Mouse (Mus musculus): ENCODE measurements around the gene Slc4a8. TPM values are rescaled to one million over a fixed set of nuclear protein-coding genes. Genes with fewer than 3 reads are reported as not detected.

Slc4a8 gene
- polyA plus RNA-seq, 1 experiment from 2014 or later = 9.7 TPM

GRCm38 (mm10) chr15:100728586-100728985 lies 33.0 kb upstream of the Slc4a8 start:
- WGBS = 31% methylated on average over 9 of the region's 9 CpGs
- DNase-seq (ENCODE audit: low spot score) = no peak
- H3K4me1 ChIP-seq = peaks cover 17% of the 10 kb centered on the region
- no peaks in the 10 kb centered on the region for H3K36me3 ChIP-seq
- H3K4me3 ChIP-seq = peak overlapping the region; percentile 50
- peaks cover 64% of the 10 kb centered on the region for H3K27me3 ChIP-seq (ENCODE audit: low read depth, poor library complexity, severe bottlenecking)
- H3K27ac ChIP-seq = no peak overlapping the region
- no peaks in the 10 kb centered on the region for H3K9me3 ChIP-seq (replicated peaks)

GRCm38 (mm10) chr15:100729281-100729985 lies 32.1 kb upstream of the Slc4a8 start, which contains the start of gene Galnt6:
Galnt6 (minus strand) TSS chr15:100729376.
- Histone ChIP-seq H3K4me3 (peak within 1 kb of the TSS; percentile 50), H3K4me1 (peaks cover 17% of the 10 kb centered on the region), H3K9me3 (replicated peaks) (no peaks in the 10 kb centered on the region), H3K27ac (no peak within 1 kb of the TSS), H3K27me3 (ENCODE audit: low read depth, poor library complexity, severe bottlenecking) (peaks cover 64% of the 10 kb centered on the region), H3K36me3 (no peaks in the 10 kb centered on the region)
- 4% methylated on average over 57 of the region's 57 CpGs for WGBS
- DNase-seq (ENCODE audit: low spot score) = peak; percentile 64

GRCm38 (mm10) chr15:100731081-100731480 lies 30.5 kb upstream of the Slc4a8 start:
- no peaks in the 10 kb centered on the region for H3K9me3 ChIP-seq (replicated peaks)
- H3K36me3 ChIP-seq = no peaks in the 10 kb centered on the region
- DNase-seq (ENCODE audit: low spot score) = no peak
- H3K27me3 ChIP-seq (ENCODE audit: low read depth, poor library complexity, severe bottlenecking) = peaks cover 64% of the 10 kb centered on the region
- H3K4me3 ChIP-seq = no peak overlapping the region
- peaks cover 17% of the 10 kb centered on the region for H3K4me1 ChIP-seq
- 45% methylated on average over 9 of the region's 9 CpGs for WGBS
- no peak overlapping the region for H3K27ac ChIP-seq

- H3K27me3 ChIP-seq (ENCODE audit: low read depth, poor library complexity, severe bottlenecking) = peaks cover 54% of the 10 kb centered on the region
- H3K9me3 ChIP-seq (replicated peaks) = no peaks in the 10 kb centered on the region
- no peaks in the 10 kb centered on the region for H3K36me3 ChIP-seq
- no peak overlapping the region for H3K4me3 ChIP-seq
- no peak for DNase-seq (ENCODE audit: low spot score)
- no peak overlapping the region for H3K27ac ChIP-seq
- peaks cover 17% of the 10 kb centered on the region for H3K4me1 ChIP-seq
- WGBS = 42% methylated on average over 5 of the region's 5 CpGs
Observed at GRCm38 (mm10) chr15:100732580-100732979, 29.0 kb upstream of the Slc4a8 start.

- Histone ChIP-seq H3K27me3 (ENCODE audit: low read depth, poor library complexity, severe bottlenecking) (peaks cover 27% of the 10 kb centered on the region), H3K4me1 (0 out of 2 replicates have a peak, but pooled peaks cover 6% of the 10 kb centered on the region), H3K36me3 (no peaks in the 10 kb centered on the region), H3K4me3 (no peak overlapping the region), H3K9me3 (replicated peaks) (no peaks in the 10 kb centered on the region), H3K27ac (no peak overlapping the region)
- DNase-seq (ENCODE audit: low spot score) = no peak
- WGBS = 91% methylated on average over 15 of the region's 15 CpGs
Observed at GRCm38 (mm10) chr15:100735095-100735952, 26.2 kb upstream of the Slc4a8 start.

GRCm38 (mm10) chr15:100735953-100736300 lies 25.6 kb upstream of the Slc4a8 start:
- no peak overlapping the region for H3K4me3 ChIP-seq
- 92% methylated on average over 9 of the region's 9 CpGs for WGBS
- no peak for DNase-seq (ENCODE audit: low spot score)

GRCm38 (mm10) chr15:100737667-100738066 lies 23.9 kb upstream of the Slc4a8 start:
- Histone ChIP-seq H3K9me3 (replicated peaks) (no peaks in the 10 kb centered on the region), H3K27ac (no peak overlapping the region), H3K36me3 (no peaks in the 10 kb centered on the region), H3K4me1 (0 out of 2 replicates have a peak, but pooled peaks cover 4% of the 10 kb centered on the region), H3K4me3 (no peak overlapping the region), H3K27me3 (ENCODE audit: low read depth, poor library complexity, severe bottlenecking) (peaks cover 5% of the 10 kb centered on the region)
- 92% methylated on average over 3 of the region's 3 CpGs for WGBS
- no peak for DNase-seq (ENCODE audit: low spot score)

More at GRCm38 (mm10) chr15:100735953-100736300, 25.6 kb upstream of the Slc4a8 start:
- H3K36me3 ChIP-seq = no peaks in the 10 kb centered on the region
- 0 out of 2 replicates have a peak, but pooled peaks cover 6% of the 10 kb centered on the region for H3K4me1 ChIP-seq
- no peak overlapping the region for H3K27ac ChIP-seq
- H3K27me3 ChIP-seq (ENCODE audit: low read depth, poor library complexity, severe bottlenecking) = peaks cover 21% of the 10 kb centered on the region
- H3K9me3 ChIP-seq (replicated peaks) = no peaks in the 10 kb centered on the region

GRCm38 (mm10) chr15:100738351-100738781 lies 23.2 kb upstream of the Slc4a8 start:
- Histone ChIP-seq H3K4me3 (no peak overlapping the region), H3K9me3 (replicated peaks) (no peaks in the 10 kb centered on the region), H3K27me3 (ENCODE audit: low read depth, poor library complexity, severe bottlenecking) (no peaks in the 10 kb centered on the region), H3K27ac (no peak overlapping the region), H3K4me1 (no peaks in the 10 kb centered on the region), H3K36me3 (no peaks in the 10 kb centered on the region)
- WGBS = 86% methylated on average over 7 of the region's 7 CpGs
- no peak for DNase-seq (ENCODE audit: low spot score)

GRCm38 (mm10) chr15:100739442-100739841 lies 22.1 kb upstream of the Slc4a8 start:
- H3K9me3 ChIP-seq (replicated peaks) = no peaks in the 10 kb centered on the region
- WGBS = 87% methylated on average over 6 of the region's 6 CpGs

GRCm38 (mm10) chr15:100743238-100743637 lies 18.3 kb upstream of the Slc4a8 start:
- H3K36me3 ChIP-seq = no peaks in the 10 kb centered on the region
- peaks cover 17% of the 10 kb centered on the region for H3K4me1 ChIP-seq
- DNase-seq (ENCODE audit: low spot score) = no peak
- H3K27me3 ChIP-seq (ENCODE audit: low read depth, poor library complexity, severe bottlenecking) = no peaks in the 10 kb centered on the region
- 94% methylated on average over 6 of the region's 6 CpGs for WGBS
- no peaks in the 10 kb centered on the region for H3K9me3 ChIP-seq (replicated peaks)
- H3K27ac ChIP-seq = no peak overlapping the region
- no peak overlapping the region for H3K4me3 ChIP-seq

More at GRCm38 (mm10) chr15:100739442-100739841, 22.1 kb upstream of the Slc4a8 start:
- no peak overlapping the region for H3K4me3 ChIP-seq
- no peaks in the 10 kb centered on the region for H3K27me3 ChIP-seq (ENCODE audit: low read depth, poor library complexity, severe bottlenecking)
- no peak for DNase-seq (ENCODE audit: low spot score)
- no peak overlapping the region for H3K27ac ChIP-seq
- no peaks in the 10 kb centered on the region for H3K36me3 ChIP-seq
- H3K4me1 ChIP-seq = no peaks in the 10 kb centered on the region

GRCm38 (mm10) chr15:100746478-100747120 lies 14.9 kb upstream of the Slc4a8 start:
- WGBS = 33% methylated on average over 6 of the region's 6 CpGs
- DNase-seq (ENCODE audit: low spot score) = no peak
- H3K4me3 ChIP-seq = peak overlapping the region; percentile 46
- H3K4me1 ChIP-seq = peaks cover 17% of the 10 kb centered on the region
- no peaks in the 10 kb centered on the region for H3K36me3 ChIP-seq
- H3K9me3 ChIP-seq (replicated peaks) = no peaks in the 10 kb centered on the region
- no peak overlapping the region for H3K27ac ChIP-seq
- H3K27me3 ChIP-seq (ENCODE audit: low read depth, poor library complexity, severe bottlenecking) = 0 out of 2 replicates have a peak, but pooled peaks cover 4% of the 10 kb centered on the region

- WGBS = 4% methylated on average over 27 of the region's 27 CpGs
- Histone ChIP-seq H3K4me1 (peaks cover 17% of the 10 kb centered on the region), H3K27me3 (ENCODE audit: low read depth, poor library complexity, severe bottlenecking) (0 out of 2 replicates have a peak, but pooled peaks cover 4% of the 10 kb centered on the region), H3K36me3 (no peaks in the 10 kb centered on the region), H3K9me3 (replicated peaks) (no peaks in the 10 kb centered on the region), H3K4me3 (peak overlapping the region; percentile 46), H3K27ac (no peak overlapping the region)
- peak; percentile 58 for DNase-seq (ENCODE audit: low spot score)
Observed at GRCm38 (mm10) chr15:100747121-100747963, 14.2 kb upstream of the Slc4a8 start.
